Mouse (Mus musculus) heart, adult 2 months (tissue): ENCODE measurements around the gene Fbxl22.

Experiments
- CTCF ChIP-seq: fragments of 200-600 bp; IDR thresholded peaks from 2 replicates; pipeline ENCODE4 v1.8.1; 2022; ENCODE audit warnings: antibody characterized with exemption, mild to moderate bottlenecking, moderate library complexity
- EP300 ChIP-seq: fragments of 200-500 bp; IDR thresholded peaks from 2 replicates; pipeline ENCODE4 v1.6.1; 2011; ENCODE audit warnings: low read depth, low read length, control low read depth; ENCODE audit not compliant: insufficient read depth

- no peak for TF ChIP-seq CTCF
- TF ChIP-seq EP300, result no peak
Measured at GRCm38 (mm10) chr9:66501248-66501647, 13.1 kb downstream of the Fbxl22 start.
